Comparison of ENCODE assay signal across 8 mouse cellular contexts in genomic region chr9:55332949-55333348, GRCm38 (mm10). TPM values are rescaled to one million over a fixed set of nuclear protein-coding genes. Genes with fewer than 3 reads are reported as not detected.
A peak's percentile ranks its signal among the peaks of the same experiment; 100 is the strongest.
DNase-seq lines count a peak whose midpoint lies in the region; ATAC-seq lines count a peak whose summit lies in the region.

No protein-coding gene starts in this region.

- peak; percentile 29 for DNase-seq in layer of hippocampus, adult 11-12 months (ENCODE audit: low spot score)
- no peak for DNase-seq in layer of hippocampus, adult 9-10 months (ENCODE audit: low spot score)
- peak; percentile 87 for DNase-seq in brain, adult 2 months (ENCODE audit: low read depth, low spot score)
- DNase-seq in layer of hippocampus, adult 8-10 months (ENCODE audit: low spot score in 2 of 2): peak; percentile 26 to 31
- DNase-seq in right cerebral cortex, postnatal 14 days: peak; percentile 35
- no peak for DNase-seq in thymus, postnatal 4 days
- DNase-seq in testis, postnatal 10 days (ENCODE audit: low spot score): no peak

- peak; percentile 27; the same call in 1 of the 2 replicates for ATAC-seq in granulocyte monocyte progenitor cell, adult 5-6 weeks (replicated peaks; ENCODE audit: poor library complexity, severe bottlenecking)

RNA-seq across cellular contexts. Expression of gene Tmem266, which starts 6.2 kb away (rescaled TPM):
- not detected in 2 replicates for total RNA-seq in granulocyte monocyte progenitor cell, adult 5-6 weeks (2014; fragmentation: Nextera tagmentation)
- total RNA-seq in granulocyte monocyte progenitor cell, adult 5-6 weeks (2017): not detected in 2 replicates
- 1 to 10 TPM; 5.8 to 7.7 (median 6.0) TPM for total RNA-seq in layer of hippocampus, adult 8-10 months (2022)

RNA-seq across cellular contexts. Expression of gene Nrg4, which starts 6.3 kb away (rescaled TPM):
- 6.2 and 9.2 TPM in 2 replicates for total RNA-seq in granulocyte monocyte progenitor cell, adult 5-6 weeks (2014; fragmentation: Nextera tagmentation)
- 6.2 TPM in 2 replicates for total RNA-seq in granulocyte monocyte progenitor cell, adult 5-6 weeks (2017)
- under 1 TPM in 3 of 4 experiments, not detected in 1; 0.33 to 0.93 (median 0.65) TPM for total RNA-seq in layer of hippocampus, adult 8-10 months (2022)

Comparison
In these comparisons a context has a peak if more than half of its experiments do, and no peak if none do; other contexts are left out.
1. DNase-seq: peak in layer of hippocampus, adult 11-12 months (single experiment), brain, adult 2 months (single experiment), layer of hippocampus, adult 8-10 months (2 of 2) and right cerebral cortex, postnatal 14 days (single experiment); none in layer of hippocampus, adult 9-10 months (single experiment), thymus, postnatal 4 days (single experiment) and testis, postnatal 10 days (single experiment).
2. RNA of gene Tmem266, which starts 6.2 kb away (total RNA-seq): 5.8 to 7.7 TPM in layer of hippocampus, adult 8-10 months; not detected in granulocyte monocyte progenitor cell, adult 5-6 weeks; every median in the first group is over 4 times any median in the second.